Mouse (Mus musculus) small intestine, adult 2 months (tissue): ENCODE data around the gene Nfib. TPM values are rescaled to one million over a fixed set of nuclear protein-coding genes. Genes with fewer than 3 reads are reported as not detected.

ENCODE experiments used
- H3K27ac ChIP-seq: fragments of 200-500 bp; 2 replicates; pipeline ENCODE4 v1.5.1; 2012; ENCODE audit warnings: low read depth, low read length, control low read depth, inconsistent platforms; ENCODE audit not compliant: insufficient read depth
- H3K27me3 ChIP-seq: fragments of 200-500 bp; 2 replicates; pipeline ENCODE4 v1.6.1; 2012; ENCODE audit warnings: mild to moderate bottlenecking, moderate library complexity, low read length, inconsistent platforms; ENCODE audit not compliant: control insufficient read depth, insufficient read depth
- H3K36me3 ChIP-seq: fragments of 200-500 bp; 2 replicates; pipeline ENCODE4 v1.6.1; 2012; ENCODE audit warnings: mild to moderate bottlenecking, low read length, control low read depth, inconsistent platforms; ENCODE audit not compliant: control insufficient read depth, insufficient read depth
- H3K4me1 ChIP-seq: fragments of 200-500 bp; 2 replicates; pipeline ENCODE4 v1.6.1; 2012; ENCODE audit warnings: low read length, inconsistent platforms, mixed read lengths; ENCODE audit not compliant: control insufficient read depth, insufficient read depth, insufficient read length
- H3K4me3 ChIP-seq: fragments of 200-500 bp; 2 replicates; pipeline ENCODE4 v1.5.1; 2012; ENCODE audit warnings: low read depth, mild to moderate bottlenecking, control low read depth, inconsistent platforms, low read length, moderate library complexity
- CTCF ChIP-seq: fragments of 200-500 bp; IDR thresholded peaks from 2 replicates; pipeline ENCODE4 v1.5.1; 2012; ENCODE audit warnings: low read depth, mild to moderate bottlenecking, control low read depth, inconsistent platforms, low read length, moderate library complexity, mixed read lengths; ENCODE audit not compliant: insufficient replicate concordance, insufficient read length; ENCODE audit errors: extremely low read depth
- POLR2A ChIP-seq: fragments of 200-500 bp; IDR thresholded peaks from 2 replicates; pipeline ENCODE4 v1.6.1; 2012; ENCODE audit warnings: low read depth, mild to moderate bottlenecking, control low read depth, inconsistent platforms, low read length, moderate library complexity
- WGBS: fragments of 180-500 bp; shearing (Covaris S2); methylation state at CpG from one replicate; pipeline ENCODE4 v1.1.7; 2018; 5-methylcytosine and 5-hydroxymethylcytosine counted together
- polyA plus RNA-seq: library from polyadenylated mRNA; depleted of rRNA; stranded (reverse); fragments of >200 nt; gene quantifications from 2 replicates; pipeline ENCODE4 v1.2.3, GENCODE M21; 2012

Nfib gene
- polyA plus RNA-seq, 1 experiment, result 4.7 TPM

DNA sequence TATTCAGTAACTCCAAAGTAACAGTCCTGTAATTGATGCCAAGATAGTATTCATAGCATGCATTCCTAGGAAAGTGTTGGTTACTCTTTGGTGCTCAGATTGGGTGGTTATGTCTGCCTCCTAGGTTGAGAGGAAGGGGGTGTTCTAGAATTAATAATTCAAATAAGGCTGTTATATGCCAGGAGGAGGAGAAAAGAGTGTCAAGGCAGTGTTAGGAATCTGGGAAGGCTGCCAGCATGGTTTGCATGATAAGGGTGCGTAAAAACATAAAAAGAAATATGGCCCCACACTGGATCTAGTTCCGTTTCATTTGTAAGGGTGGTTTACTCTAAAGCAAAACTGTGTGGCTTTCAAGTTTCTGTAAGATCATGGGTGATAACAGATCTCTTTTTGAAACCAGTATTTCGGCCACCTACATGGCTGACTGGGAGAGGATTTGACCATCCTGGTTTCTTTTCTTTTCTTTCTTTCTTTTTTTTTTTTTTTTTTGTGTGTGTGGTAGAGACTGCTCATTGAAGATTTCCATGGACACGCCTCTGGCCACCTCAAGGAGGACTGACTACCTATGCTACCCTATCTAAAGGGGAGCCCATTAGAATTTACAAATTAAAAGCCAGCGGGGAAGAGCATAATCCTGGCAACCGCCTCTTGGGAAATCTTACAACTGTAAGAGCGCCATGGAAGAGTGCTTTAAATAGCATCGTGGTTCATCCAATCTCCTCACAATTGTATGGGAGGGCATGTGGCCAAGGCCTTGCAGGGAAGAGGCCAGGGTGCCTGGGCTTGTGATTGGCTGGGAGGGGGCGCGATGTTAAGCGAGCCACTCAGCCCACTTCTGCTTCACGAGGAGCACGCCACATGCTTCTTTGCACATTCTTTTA lies 132.9 kb downstream of the Nfib start:
- WGBS, result 67% methylated on average over 13 of the region's 13 CpGs
- no peak for TF ChIP-seq CTCF
- no peaks in the 10 kb centered on the region for H3K36me3 ChIP-seq
- H3K4me1 ChIP-seq, result no peaks in the 10 kb centered on the region
- no peak overlapping the region for H3K4me3 ChIP-seq
- no peaks in the 10 kb centered on the region for H3K27me3 ChIP-seq
- H3K27ac ChIP-seq, result no peak overlapping the region

DNA sequence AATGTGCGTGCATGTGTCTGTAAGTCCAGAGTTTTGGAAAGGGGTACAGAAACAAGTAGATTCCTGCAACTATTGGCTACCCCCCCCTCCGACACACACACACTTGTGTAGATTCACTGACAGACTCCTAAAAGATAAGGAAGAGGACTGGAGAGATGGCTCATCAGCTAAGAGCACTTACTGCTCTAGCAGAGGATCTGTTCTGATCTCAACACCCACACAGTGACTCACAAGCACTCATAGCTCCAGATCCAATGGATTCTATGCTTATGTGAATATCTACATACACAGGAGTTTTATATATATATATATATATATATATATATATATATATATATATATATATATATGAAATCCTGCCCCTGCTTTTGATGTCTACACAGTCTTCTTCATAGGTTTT lies 146.7 kb downstream of the Nfib start:
- Histone ChIP-seq H3K4me1 (no peaks in the 10 kb centered on the region), H3K27me3 (no peaks in the 10 kb centered on the region), H3K4me3 (no peak overlapping the region), H3K36me3 (no peaks in the 10 kb centered on the region), H3K27ac (no peak overlapping the region)
- TF ChIP-seq POLR2A (no peak), CTCF (no peak)
- 86% methylated on average over 2 of the region's 2 CpGs for WGBS

DNA sequence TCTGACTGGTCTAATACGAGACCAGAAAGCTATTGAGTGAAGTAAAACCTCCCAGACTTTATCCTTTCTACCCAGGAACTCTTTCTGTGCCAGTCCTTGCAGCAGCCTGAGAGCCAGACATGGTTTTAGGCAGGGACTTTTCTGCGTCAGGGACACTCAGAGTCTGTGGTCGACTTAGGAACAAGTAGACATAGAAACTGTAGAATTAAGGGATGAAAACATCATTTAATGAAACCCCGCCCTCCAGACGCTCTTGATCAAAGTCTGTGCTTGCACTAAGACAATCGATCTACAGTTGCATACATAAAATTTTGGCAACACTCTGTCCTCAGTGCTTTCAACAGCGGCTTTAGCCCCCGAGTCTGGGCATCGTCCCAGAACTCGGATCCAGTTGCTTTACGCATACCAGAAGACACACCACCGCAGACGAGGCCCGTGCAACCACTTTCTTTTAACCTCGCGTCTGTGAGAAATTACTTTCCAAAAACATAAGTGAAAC lies 149.8 kb downstream of the Nfib start:
- Histone ChIP-seq H3K27ac (no peak overlapping the region), H3K4me1 (no peaks in the 10 kb centered on the region), H3K36me3 (no peaks in the 10 kb centered on the region), H3K27me3 (no peaks in the 10 kb centered on the region), H3K4me3 (no peak overlapping the region)
- WGBS, result 61% methylated on average over 16 of the region's 16 CpGs
- no peak for TF ChIP-seq CTCF

DNA sequence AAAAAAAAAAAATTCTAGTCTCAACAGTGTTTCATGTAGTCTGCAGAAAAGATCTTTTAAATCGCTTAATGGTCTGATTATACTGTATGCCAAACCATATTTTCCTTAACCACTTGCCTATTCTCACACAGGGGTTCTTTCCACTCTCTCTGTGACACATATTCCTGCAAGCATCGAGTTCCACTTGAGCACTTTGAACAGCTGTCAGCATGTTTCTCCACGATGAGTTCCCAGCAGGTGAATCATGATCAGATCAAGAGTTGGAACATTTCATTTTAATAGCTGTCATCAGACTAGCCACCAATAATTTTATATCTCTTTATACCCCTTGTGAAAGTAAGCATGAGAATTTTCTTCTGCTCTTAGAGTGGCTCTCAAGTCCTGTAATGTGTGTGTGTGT lies 151.9 kb downstream of the Nfib start:
- Histone ChIP-seq H3K4me3 (no peak overlapping the region), H3K27me3 (no peaks in the 10 kb centered on the region), H3K4me1 (no peaks in the 10 kb centered on the region), H3K36me3 (no peaks in the 10 kb centered on the region), H3K27ac (no peak overlapping the region)
- WGBS, result 68% methylated on average over 3 of the region's 3 CpGs
- no peak for TF ChIP-seq POLR2A
- TF ChIP-seq CTCF, result no peak

DNA sequence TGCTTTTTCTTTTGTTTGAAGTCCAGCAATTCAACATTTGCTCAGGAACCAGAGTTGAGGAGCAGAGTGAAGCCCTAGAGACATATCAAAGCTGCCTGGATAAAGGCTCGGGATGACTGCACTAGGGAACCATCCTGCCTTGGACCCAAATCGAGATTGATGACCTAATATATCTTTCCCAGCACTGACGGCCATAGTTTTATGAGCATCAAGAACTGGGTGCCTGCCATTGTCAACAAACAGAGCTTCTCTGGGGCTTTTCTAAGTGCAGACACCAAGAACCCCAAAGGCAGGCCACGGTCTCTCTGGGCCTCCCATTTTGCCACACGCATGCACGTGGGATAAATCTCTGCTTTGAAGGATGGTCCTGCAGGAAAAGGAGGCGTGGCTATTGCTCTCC lies 153.3 kb downstream of the Nfib start:
- Histone ChIP-seq H3K36me3 (no peaks in the 10 kb centered on the region), H3K27me3 (no peaks in the 10 kb centered on the region), H3K27ac (no peak overlapping the region), H3K4me1 (no peaks in the 10 kb centered on the region), H3K4me3 (no peak overlapping the region)
- no peak for TF ChIP-seq CTCF
- 50% methylated on average over 7 of the region's 7 CpGs for WGBS

DNA sequence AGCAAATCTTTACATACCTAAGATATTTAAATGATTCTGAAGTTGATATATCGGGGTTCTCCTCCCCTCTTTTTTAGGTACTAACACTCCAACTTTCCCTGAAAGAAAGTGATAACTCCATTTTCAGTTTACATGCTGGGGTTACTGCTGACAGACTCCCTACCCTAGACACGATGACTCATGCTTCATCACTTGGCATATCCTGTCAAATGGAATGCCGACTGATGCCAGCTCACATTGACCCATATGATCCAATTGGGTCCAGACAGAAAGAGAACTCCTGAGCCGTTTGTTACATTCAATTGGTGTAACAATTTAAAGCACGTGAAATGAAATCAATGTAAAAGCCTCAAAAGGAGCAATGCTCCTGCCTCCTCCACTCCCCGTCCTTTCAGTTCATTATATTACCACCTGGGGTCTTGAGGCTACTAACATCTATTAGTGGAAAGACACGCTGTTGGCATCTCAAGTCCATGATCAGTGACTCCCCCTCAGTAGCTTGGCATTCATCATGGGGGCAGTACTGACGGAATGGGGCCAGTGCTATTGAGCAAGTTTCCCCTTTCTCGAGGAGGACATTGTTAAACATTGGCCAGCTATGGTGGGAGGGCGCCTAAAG lies 155.7 kb downstream of the Nfib start:
- Histone ChIP-seq H3K27me3 (no peaks in the 10 kb centered on the region), H3K36me3 (no peaks in the 10 kb centered on the region), H3K4me1 (no peaks in the 10 kb centered on the region), H3K4me3 (no peak overlapping the region), H3K27ac (no peak overlapping the region)
- TF ChIP-seq POLR2A, result no peak
- 87% methylated on average over 10 of the region's 10 CpGs for WGBS

DNA sequence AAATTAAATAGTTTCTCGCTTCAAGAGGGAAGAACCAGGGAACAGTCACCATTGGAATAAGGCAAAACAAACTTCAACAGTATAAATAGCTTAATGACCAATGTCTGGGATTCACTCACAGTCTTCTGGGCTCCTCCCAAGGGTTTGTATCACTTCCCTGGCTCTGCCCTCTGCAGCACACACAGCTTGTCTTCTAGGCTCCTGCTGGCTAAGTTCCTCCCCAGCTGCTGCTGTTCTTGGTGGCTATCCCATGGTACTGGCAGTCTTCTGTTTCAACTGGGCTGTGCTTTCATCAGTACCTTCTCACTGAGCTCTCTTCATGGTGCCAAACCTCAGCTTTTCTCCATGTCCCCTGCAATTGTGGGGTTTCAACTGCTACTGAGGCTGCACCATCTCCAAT lies 157.3 kb downstream of the Nfib start:
- Histone ChIP-seq H3K36me3 (no peaks in the 10 kb centered on the region), H3K27me3 (no peaks in the 10 kb centered on the region), H3K4me1 (no peaks in the 10 kb centered on the region), H3K27ac (no peak overlapping the region), H3K4me3 (no peak overlapping the region)
- TF ChIP-seq CTCF (no peak), POLR2A (no peak)
- WGBS, result 93% methylated on average over 1 of the region's 1 CpGs
